Mouse (Mus musculus): ENCODE measurements around the gene Lrrc1. TPM values are rescaled to one million over a fixed set of nuclear protein-coding genes. Genes with fewer than 3 reads are reported as not detected.
"Not testable (repeated sequence)": the region's sequence is repeated elsewhere in the genome, so short reads cannot be mapped to it uniquely, and the experiment has no call there.

Lrrc1 gene
- total and polyA plus RNA-seq, 2 experiments from 2014 or later: 7.4 to 19.8 TPM

GRCm38 (mm10) chr9:77583302-77583701 lies 38.6 kb upstream of the Lrrc1 start:
- H3K4me1 ChIP-seq (ENCODE audit: insufficient read depth, low read length): no peaks in the 10 kb centered on the region
- H3K27me3 ChIP-seq (ENCODE audit: insufficient read depth, low read length): no peaks in the 10 kb centered on the region
- WGBS: 64% methylated on average over 2 of the region's 2 CpGs
- H3K36me3 ChIP-seq (ENCODE audit: insufficient read depth, low read length): no peaks in the 10 kb centered on the region
- ATAC-seq (no peak), DNase-seq (ENCODE audit: low spot score) (no peak)
- H3K9ac ChIP-seq (replicated peaks; ENCODE audit: low read length): no peak overlapping the region
- H3K4me2 ChIP-seq (ENCODE audit: low read depth, low read length): no peak overlapping the region
- no peak for TF ChIP-seq CTCF (IDR thresholded peaks at IDR 0.05; ENCODE audit: low read depth)
- no peak overlapping the region for H3K4me3 ChIP-seq (ENCODE audit: low read length)
- no peaks in the 10 kb centered on the region for H3K9me3 ChIP-seq (ENCODE audit: low read length)
- H3K27ac ChIP-seq: no peak overlapping the region

DNA sequence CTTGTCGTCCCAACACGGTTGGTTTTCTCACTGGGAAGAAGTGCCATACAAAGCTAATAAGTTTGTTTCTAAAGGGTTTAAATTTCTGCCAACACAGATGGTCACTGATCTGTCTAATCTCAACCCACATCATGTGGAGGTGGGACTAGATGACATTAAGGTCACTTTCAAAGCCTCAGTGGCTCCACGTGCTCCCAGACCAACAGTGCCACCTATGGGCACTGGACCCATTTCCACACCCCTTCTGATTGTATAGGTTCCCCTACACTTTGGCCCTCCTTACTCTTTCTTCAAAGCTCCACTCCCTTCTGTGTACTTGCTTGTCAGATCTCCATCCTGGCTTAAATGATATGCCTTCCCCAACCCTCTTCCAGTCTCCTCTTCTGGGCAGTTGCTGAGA lies 35.2 kb upstream of the Lrrc1 start:
- ATAC-seq (no peak), DNase-seq (ENCODE audit: low spot score) (no peak)
- no peaks in the 10 kb centered on the region for H3K36me3 ChIP-seq (ENCODE audit: insufficient read depth, low read length)
- no peaks in the 10 kb centered on the region for H3K9me3 ChIP-seq (ENCODE audit: low read length)
- 70% methylated on average over 3 of the region's 3 CpGs for WGBS
- H3K4me2 ChIP-seq (ENCODE audit: low read depth, low read length): no peak overlapping the region
- no peaks in the 10 kb centered on the region for H3K27me3 ChIP-seq (ENCODE audit: insufficient read depth, low read length)
- H3K4me3 ChIP-seq (ENCODE audit: low read length): no peak overlapping the region
- no peak overlapping the region for H3K9ac ChIP-seq (replicated peaks; ENCODE audit: low read length)
- TF ChIP-seq CTCF (IDR thresholded peaks at IDR 0.05; ENCODE audit: low read depth): peak; percentile 35
- no peak overlapping the region for H3K27ac ChIP-seq
- no peaks in the 10 kb centered on the region for H3K4me1 ChIP-seq (ENCODE audit: insufficient read depth, low read length)

- no peaks in the 10 kb centered on the region for H3K27me3 ChIP-seq (ENCODE audit: insufficient read depth, low read length)
- ATAC-seq (no peak), DNase-seq (ENCODE audit: low spot score) (no peak)
- WGBS: 97% methylated on average over 8 of the region's 8 CpGs
- no peaks in the 10 kb centered on the region for H3K4me1 ChIP-seq (ENCODE audit: insufficient read depth, low read length)
- no peak overlapping the region for H3K27ac ChIP-seq
- H3K4me3 ChIP-seq (ENCODE audit: low read length): no peak overlapping the region
- no peak overlapping the region for H3K4me2 ChIP-seq (ENCODE audit: low read depth, low read length)
- no peaks in the 10 kb centered on the region for H3K9me3 ChIP-seq (ENCODE audit: low read length)
- no peak overlapping the region for H3K9ac ChIP-seq (replicated peaks; ENCODE audit: low read length)
- H3K36me3 ChIP-seq (ENCODE audit: insufficient read depth, low read length): no peaks in the 10 kb centered on the region
- no peak for TF ChIP-seq CTCF (IDR thresholded peaks at IDR 0.05; ENCODE audit: low read depth)
These were observed 33.3 kb upstream of the Lrrc1 start for GRCm38 (mm10) chr9:77577931-77578330.

DNA sequence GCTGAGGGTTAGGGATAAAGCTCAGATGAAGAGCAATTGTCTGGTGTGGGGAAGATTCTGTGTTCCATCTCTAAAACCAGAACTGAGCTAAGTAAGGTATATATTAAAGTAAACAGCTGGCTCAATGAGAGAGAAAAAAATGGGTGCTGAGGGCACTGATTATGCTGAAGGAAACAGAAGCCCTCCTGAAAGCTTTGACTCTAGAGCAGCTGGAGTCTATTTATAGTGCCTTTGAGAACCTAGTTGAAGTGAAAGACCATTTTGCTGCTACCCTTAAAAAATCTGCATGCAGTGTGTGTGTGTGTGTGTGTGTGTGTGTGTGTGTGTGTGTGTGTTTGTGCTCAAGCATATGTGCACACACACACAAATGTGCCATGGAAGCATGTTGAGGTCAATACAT lies 32.7 kb upstream of the Lrrc1 start:
- TF ChIP-seq CTCF (IDR thresholded peaks at IDR 0.05; ENCODE audit: low read depth): no peak
- no peak overlapping the region for H3K9ac ChIP-seq (replicated peaks; ENCODE audit: low read length)
- no peak overlapping the region for H3K27ac ChIP-seq
- H3K36me3 ChIP-seq (ENCODE audit: insufficient read depth, low read length): no peaks in the 10 kb centered on the region
- no peaks in the 10 kb centered on the region for H3K27me3 ChIP-seq (ENCODE audit: insufficient read depth, low read length)
- no peak overlapping the region for H3K4me2 ChIP-seq (ENCODE audit: low read depth, low read length)
- no peak for ATAC-seq
- H3K4me1 ChIP-seq (ENCODE audit: insufficient read depth, low read length): no peaks in the 10 kb centered on the region
- no peaks in the 10 kb centered on the region for H3K9me3 ChIP-seq (ENCODE audit: low read length)
- DNase-seq (ENCODE audit: low spot score): no peak
- H3K4me3 ChIP-seq (ENCODE audit: low read length): no peak overlapping the region

GRCm38 (mm10) chr9:77576320-77576719 lies 31.6 kb upstream of the Lrrc1 start:
- Histone ChIP-seq H3K4me3 (ENCODE audit: low read length) (no peak overlapping the region), H3K4me1 (ENCODE audit: insufficient read depth, low read length) (no peaks in the 10 kb centered on the region), H3K36me3 (ENCODE audit: insufficient read depth, low read length) (no peaks in the 10 kb centered on the region), H3K9ac (replicated peaks; ENCODE audit: low read length) (no peak overlapping the region), H3K27ac (no peak overlapping the region), H3K4me2 (ENCODE audit: low read depth, low read length) (no peak overlapping the region), H3K27me3 (ENCODE audit: insufficient read depth, low read length) (no peaks in the 10 kb centered on the region), H3K9me3 (ENCODE audit: low read length) (no peaks in the 10 kb centered on the region)
- TF ChIP-seq CTCF (IDR thresholded peaks at IDR 0.05; ENCODE audit: low read depth): no peak
- ATAC-seq (no peak), DNase-seq (ENCODE audit: low spot score) (no peak)

- H3K4me3 ChIP-seq (ENCODE audit: low read length); DNase-seq (ENCODE audit: low spot score); H3K27me3 ChIP-seq (ENCODE audit: insufficient read depth, low read length); H3K4me1 ChIP-seq (ENCODE audit: insufficient read depth, low read length); H3K36me3 ChIP-seq (ENCODE audit: insufficient read depth, low read length); H3K27ac ChIP-seq; H3K4me2 ChIP-seq (ENCODE audit: low read depth, low read length); H3K9ac ChIP-seq (replicated peaks; ENCODE audit: low read length); ATAC-seq; H3K9me3 ChIP-seq (ENCODE audit: low read length): not testable (repeated sequence)
- 49% methylated on average over 4 of the region's 4 CpGs for WGBS
These were observed 30.3 kb upstream of the Lrrc1 start for GRCm38 (mm10) chr9:77574996-77575395.

DNA sequence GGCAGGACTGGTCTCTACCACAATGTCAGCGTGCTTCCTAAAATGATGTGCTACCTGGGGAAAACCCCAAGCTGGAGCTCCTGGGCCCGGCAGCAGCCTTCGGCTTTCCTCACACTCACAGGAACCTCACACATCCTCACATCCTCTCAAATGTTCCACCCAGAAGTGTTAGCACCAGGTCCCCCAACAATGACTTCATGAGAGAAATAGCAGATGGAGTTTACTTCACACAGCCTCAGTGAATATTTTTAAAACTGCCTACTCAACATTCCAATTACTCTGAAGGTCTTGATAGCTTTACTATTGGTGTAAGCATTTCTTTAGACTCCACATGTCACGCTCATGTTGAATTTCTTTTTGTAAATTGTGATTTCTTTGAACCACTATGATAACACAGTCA lies 27.2 kb upstream of the Lrrc1 start:
- ATAC-seq (no peak), DNase-seq (ENCODE audit: low spot score) (no peak)
- no peak overlapping the region for H3K27ac ChIP-seq
- H3K4me2 ChIP-seq (ENCODE audit: low read depth, low read length): no peak overlapping the region
- H3K36me3 ChIP-seq (ENCODE audit: insufficient read depth, low read length): no peaks in the 10 kb centered on the region
- no peaks in the 10 kb centered on the region for H3K9me3 ChIP-seq (ENCODE audit: low read length)
- no peaks in the 10 kb centered on the region for H3K4me1 ChIP-seq (ENCODE audit: insufficient read depth, low read length)
- H3K4me3 ChIP-seq (ENCODE audit: low read length): no peak overlapping the region
- no peak for TF ChIP-seq CTCF (IDR thresholded peaks at IDR 0.05; ENCODE audit: low read depth)
- no peaks in the 10 kb centered on the region for H3K27me3 ChIP-seq (ENCODE audit: insufficient read depth, low read length)
- no peak overlapping the region for H3K9ac ChIP-seq (replicated peaks; ENCODE audit: low read length)
- 91% methylated on average over 4 of the region's 4 CpGs for WGBS
